Mouse (Mus musculus) embryonic fibroblast, embryonic 13.5 days (primary cell): Measurements from ENCODE around the gene Stpg3. TPM values are rescaled to one million over a fixed set of nuclear protein-coding genes. Genes with fewer than 3 reads are reported as not detected.
"Not testable (repeated sequence)": the region's sequence is repeated elsewhere in the genome, so short reads cannot be mapped to it uniquely, and the experiment has no call there.

Source experiments
- H3K27ac ChIP-seq: 2 replicates; pipeline ENCODE4 v1.5.1; 2012; ENCODE audit warnings: low read length, control low read depth, inconsistent platforms; ENCODE audit not compliant: insufficient read depth
- H3K4me1 ChIP-seq: 2 replicates; pipeline ENCODE4 v1.6.1; 2011; ENCODE audit warnings: low read length; ENCODE audit not compliant: control insufficient read depth, insufficient read depth
- H3K4me3 ChIP-seq: 2 replicates; pipeline ENCODE4 v1.5.1; 2011; ENCODE audit warnings: mild to moderate bottlenecking, control low read depth, low read length; ENCODE audit not compliant: insufficient read depth
- CTCF ChIP-seq: IDR thresholded peaks from 2 replicates; pipeline ENCODE4 v1.5.1; 2011; ENCODE audit warnings: mild to moderate bottlenecking, control low read depth, low read length, moderate library complexity, borderline replicate concordance; ENCODE audit not compliant: insufficient read depth
- POLR2A ChIP-seq: IDR thresholded peaks from 2 replicates; pipeline ENCODE4 v1.6.1; 2011; ENCODE audit warnings: low read depth, mild to moderate bottlenecking, control low read depth, low read length, moderate library complexity
- polyA plus RNA-seq: library from polyadenylated mRNA; stranded (reverse); fragments of >200 nt; gene quantifications from 2 replicates; pipeline ENCODE4 v1.2.4, GENCODE M21; 2011; ENCODE audit warnings: low read depth; ENCODE audit not compliant: missing spikeins, insufficient read length

Gene Stpg3
- not detected in 2 replicates for polyA plus RNA-seq

DNA sequence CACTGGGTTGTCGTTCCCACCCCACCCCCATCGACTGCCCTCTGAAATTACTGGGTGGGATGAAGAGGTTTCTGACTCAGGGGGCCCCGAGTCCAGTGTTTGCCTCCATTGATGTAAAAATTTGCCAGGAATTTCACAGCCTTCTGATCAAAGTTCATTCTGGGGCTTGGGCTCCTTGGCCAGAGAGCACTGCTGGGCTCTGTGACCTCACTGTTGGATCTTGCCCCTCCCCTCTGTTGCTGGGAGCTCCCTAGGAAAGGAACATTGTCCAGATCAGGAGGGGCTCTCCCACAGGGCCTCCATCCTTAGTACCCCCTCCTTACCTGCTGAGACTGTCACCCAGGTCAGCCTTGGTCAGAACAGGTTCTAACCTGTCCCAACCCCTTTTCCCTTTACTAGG is at the start of gene Stpg3:
Gene Stpg3, minus strand, starts transcription at position 194 of the 400 bp plus-strand sequence.
- TF ChIP-seq CTCF: no peak
- TF ChIP-seq POLR2A: no peak
- Histone ChIP-seq H3K4me3 (no peak within 1 kb of the TSS), H3K4me1 (no peaks in the 10 kb centered on the region), H3K27ac (no peak within 1 kb of the TSS)

DNA sequence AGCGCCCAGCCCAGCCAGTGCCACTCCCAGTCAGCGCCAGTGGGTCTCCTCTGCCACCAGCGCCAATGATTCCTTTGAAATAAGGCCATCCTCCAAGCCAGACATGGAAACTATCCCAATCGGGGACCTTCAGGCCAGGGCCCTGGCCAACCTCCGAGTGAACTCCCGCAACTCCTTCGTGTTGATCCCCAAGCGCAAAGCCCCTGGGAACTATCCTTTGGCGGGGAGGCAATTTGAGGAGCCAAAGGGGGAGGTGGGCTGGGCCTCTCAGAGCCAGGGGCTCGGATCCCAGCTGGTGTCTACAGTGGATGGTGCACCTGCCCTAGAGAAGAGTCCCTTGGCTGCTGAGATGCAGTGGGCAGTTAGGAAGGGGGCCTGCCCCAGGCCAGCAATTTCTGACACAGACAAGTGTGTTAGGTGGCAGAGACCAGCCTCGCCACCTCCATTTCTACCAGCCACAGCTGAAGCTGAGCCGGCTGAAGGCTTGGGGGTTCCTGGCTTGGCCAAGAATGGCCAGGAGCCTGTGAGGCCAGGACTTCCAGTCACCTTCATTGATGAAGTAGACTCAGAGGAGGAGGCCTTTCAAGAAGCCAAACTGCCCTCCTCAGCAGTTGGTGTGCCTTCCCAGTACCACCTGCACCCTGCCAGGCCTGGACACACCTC is 49.3 kb upstream of the Stpg3 start:
- Histone ChIP-seq H3K4me3 (peak overlapping the region; percentile 70), H3K4me1 (peaks cover 9% of the 10 kb centered on the region), H3K27ac (no peak overlapping the region)
- TF ChIP-seq POLR2A (no peak), CTCF (no peak)

DNA sequence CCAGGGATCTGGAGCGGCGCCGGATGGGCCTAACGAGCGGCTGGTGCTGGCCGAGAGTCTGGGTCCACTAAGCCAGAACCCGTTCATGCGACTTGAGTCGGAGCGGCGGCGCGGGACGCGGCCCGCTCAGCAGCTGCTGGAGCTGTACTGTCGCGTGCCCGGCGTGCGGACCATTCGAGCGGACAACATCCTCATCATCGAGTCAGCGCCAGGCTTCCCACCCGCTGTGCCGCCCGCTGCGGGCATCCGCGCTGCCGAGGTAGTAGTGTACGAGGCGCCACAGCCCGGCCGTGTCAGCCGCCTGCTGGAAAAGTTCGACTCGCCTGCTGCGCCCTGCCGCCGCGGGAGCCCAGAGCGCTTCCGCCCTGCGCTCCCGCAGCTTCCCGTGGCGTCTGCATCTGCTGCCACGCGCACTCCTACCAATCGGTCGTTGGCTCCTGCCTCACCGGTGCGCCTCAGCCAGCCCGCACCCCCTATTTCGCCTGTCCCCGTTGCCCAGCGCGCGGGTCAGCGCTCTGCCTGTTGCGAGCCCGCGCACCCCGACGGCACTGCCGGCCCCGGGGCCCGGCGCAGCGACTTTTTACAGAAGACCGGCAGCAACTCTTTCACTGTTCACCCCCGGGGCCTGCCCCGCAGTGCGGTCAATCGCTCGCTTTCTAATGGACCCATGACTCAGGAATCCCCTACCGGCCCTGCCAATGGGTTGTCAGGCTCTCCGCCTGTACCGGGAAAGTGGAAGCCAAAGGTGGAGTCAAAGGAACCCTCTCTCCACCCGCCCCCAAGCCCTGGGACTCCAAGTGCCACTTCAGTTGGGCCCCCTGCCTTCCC is 48.6 kb upstream of the Stpg3 start:
- Histone ChIP-seq H3K4me3 (peak overlapping the region; percentile 70), H3K4me1 (peaks cover 9% of the 10 kb centered on the region), H3K27ac (no peak overlapping the region)
- TF ChIP-seq CTCF (no peak), POLR2A (no peak)

DNA sequence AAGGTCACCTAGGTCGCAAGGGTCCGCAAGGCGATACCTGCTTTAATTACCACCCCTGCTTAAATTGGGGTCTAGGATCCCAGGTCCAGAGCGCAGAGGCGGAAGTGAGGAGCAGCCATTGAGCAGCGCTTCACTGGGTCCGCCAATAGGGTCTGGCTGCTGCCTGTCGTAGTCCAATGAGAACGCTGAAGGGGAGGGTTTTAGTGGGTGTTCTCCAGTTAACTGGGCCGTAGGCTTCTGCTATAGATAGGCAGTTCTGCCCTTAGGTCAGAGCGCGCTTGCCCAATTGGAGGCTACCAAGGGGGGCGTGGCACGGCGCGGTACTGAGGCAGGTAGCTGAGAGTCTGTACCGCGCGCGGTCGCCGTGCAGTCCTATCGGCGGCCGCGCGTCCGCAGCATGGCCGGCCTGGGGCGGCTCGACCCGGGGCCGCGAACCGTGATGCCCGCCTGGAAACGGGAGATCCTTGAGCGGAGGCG is 47.9 kb upstream of the Stpg3 start, which contains the start of gene Tprn:
Gene Tprn, plus strand, starts transcription at position 328 of the 477 bp plus-strand sequence.
- peak within 1 kb of the TSS; percentile 70 for H3K4me3 ChIP-seq
- TF ChIP-seq POLR2A: peak; percentile 56
- TF ChIP-seq CTCF: no peak
- H3K4me1 ChIP-seq: peaks cover 9% of the 10 kb centered on the region
- H3K27ac ChIP-seq: no peak within 1 kb of the TSS

DNA sequence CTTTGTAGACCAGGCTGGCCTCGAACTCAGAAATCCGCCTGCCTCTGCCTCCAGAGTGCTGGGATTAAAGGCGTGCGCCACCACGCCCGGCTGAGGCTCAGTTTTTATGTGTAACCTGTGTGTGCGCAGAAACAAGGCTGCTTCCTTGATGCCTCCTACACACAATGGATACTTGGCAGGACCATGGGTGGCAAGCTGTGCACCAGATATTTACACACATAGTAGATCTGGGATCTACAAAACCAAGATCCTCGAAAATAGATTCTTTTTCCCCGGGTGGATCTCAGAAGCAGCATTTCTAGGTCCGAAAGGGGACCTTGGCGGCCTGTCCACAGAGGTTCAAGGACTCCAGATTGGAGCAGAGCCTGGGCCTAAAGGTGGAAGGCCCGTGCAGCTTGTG is 47.4 kb upstream of the Stpg3 start:
- Histone ChIP-seq H3K4me3 (peak overlapping the region; percentile 8), H3K4me1 (peaks cover 9% of the 10 kb centered on the region), H3K27ac (no peak overlapping the region)
- TF ChIP-seq CTCF (no peak), POLR2A (no peak)

DNA sequence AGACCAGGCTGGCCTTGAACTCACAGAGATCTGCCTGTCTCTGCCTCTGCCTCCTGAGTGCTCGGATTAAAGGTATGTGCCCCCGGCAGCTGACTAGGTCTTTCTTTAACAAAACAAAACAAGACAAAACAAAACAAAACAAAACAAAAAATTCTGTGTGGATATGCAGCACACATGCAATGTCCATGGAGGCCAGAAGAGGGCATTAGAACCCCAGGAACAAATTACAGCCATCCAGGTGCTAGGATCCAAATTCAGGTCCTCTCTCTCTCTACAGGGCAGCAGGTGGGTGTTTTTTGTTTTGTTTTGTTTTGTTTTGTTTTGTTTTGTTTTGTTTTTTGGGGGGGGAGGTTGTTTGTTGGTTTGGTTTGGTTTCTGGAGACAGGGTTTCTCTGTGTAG is 44.5 kb upstream of the Stpg3 start:
- H3K27ac ChIP-seq: no peak overlapping the region
- TF ChIP-seq POLR2A (no peak), CTCF (no peak)
- H3K4me1 ChIP-seq: 0 out of 2 replicates have a peak, but pooled peaks cover under 1% of the 10 kb centered on the region
- no peak overlapping the region for H3K4me3 ChIP-seq

DNA sequence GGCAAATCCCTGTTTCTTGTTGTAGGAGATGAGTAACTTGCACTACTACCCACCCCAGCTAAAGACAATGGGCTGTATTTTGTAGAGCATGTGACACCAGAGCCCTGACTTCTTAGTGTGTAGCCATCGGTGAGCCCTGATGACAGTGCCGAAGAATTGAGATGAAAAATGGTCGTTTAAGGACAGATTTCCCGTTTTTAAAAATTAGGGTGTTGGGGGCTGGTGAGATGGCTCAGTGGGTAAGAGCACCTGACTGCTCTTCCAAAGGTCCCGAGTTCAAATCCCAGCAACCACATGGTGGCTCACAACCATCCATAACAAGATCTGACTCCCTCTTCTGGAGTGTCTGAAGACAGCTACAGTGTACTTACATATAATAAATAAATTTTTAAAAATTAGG is 42.8 kb upstream of the Stpg3 start:
- not testable (repeated sequence) for H3K27ac ChIP-seq, H3K4me1 ChIP-seq

DNA sequence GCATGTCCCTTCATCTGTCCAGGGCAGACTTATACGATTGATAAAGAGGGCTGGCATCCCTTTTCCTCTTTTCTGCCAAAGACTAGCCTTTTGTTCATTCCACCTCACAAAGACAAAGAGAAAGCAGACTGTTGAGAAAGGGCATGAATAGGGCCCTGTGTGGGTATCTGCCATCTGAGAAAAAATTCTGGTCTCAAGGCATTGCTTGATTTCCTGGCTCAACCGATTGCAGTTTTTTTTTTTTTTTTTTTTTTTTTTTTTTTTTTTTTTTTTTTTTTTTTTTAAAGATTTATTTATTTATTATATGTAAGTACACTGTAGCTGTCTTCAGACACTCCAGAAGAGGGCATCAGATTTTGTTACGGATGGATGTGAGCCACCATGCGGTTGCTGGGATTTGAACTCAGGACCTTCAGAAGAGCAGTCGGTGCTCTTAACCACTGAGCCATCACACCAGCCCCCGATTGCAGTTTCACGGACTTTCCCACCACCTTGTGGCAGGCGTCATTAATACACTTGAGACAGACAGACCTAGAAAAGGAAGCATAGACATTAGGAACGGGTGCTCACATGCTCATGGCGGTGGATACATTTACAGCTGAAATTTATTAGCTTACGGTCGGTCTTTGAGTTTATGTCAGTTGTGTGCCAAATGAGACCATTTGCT is 42.1 kb upstream of the Stpg3 start:
- H3K4me1 ChIP-seq, H3K27ac ChIP-seq: not testable (repeated sequence)
- peak overlapping the region; percentile 92 for H3K4me3 ChIP-seq

More for the DNA sequence above, 42.8 kb upstream of the Stpg3 start:
- H3K4me3 ChIP-seq: not testable (repeated sequence)

DNA sequence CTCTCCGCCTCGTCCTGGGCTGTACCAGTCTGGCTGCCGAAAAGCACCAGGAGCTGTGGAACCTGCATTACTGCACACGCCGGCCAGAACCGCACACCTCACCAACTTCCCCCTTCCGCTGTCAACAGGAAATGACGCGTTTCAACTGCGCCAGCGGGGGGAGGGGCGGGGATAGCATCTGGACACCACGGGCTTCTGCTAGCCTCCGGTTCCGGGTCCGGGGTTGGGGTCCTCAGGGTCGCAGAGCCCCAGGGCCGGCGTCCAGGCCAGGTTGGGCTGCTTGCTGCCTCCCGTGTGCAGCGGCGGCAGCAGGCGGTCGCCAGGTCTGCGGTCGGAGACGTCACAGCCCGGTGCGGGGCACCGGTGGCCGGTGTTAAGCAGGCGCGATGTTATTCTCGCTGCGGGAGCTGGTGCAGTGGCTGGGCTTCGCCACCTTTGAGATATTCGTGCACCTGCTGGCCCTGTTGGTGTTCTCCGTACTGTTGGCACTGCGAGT is 40.9 kb upstream of the Stpg3 start, which contains the start of gene Tmem203:
Gene Tmem203, plus strand, starts transcription at position 156 of the 496 bp plus-strand sequence.
- Histone ChIP-seq H3K27ac (no peak within 1 kb of the TSS), H3K4me3 (peak within 1 kb of the TSS; percentile 92), H3K4me1 (no peaks in the 10 kb centered on the region)
- TF ChIP-seq POLR2A: peak; percentile 54
- no peak for TF ChIP-seq CTCF
